Mouse (Mus musculus) lung, embryonic 16.5 days (tissue): ENCODE results near the gene Ccl6. TPM values are rescaled to one million over a fixed set of nuclear protein-coding genes. Genes with fewer than 3 reads are reported as not detected.

Experiments used
- ATAC-seq: fragments of 200-750 bp; cut with Nextera tagmentation; 2 replicates; pipeline ENCODE4 v1.8.0; 2017; ENCODE audit warnings: low read depth, mild to moderate bottlenecking, moderate library complexity
- H3K27ac ChIP-seq: fragments of 300-500 bp; sonication (generic); 2 replicates; pipeline ENCODE4 v1.5.1; 2014; ENCODE audit warnings: mild to moderate bottlenecking, control low read depth, low read length
- H3K27me3 ChIP-seq: fragments of 300-500 bp; sonication (generic); 2 replicates; pipeline ENCODE4 v1.6.1; 2014; ENCODE audit warnings: low read depth, low read length, mixed read lengths; ENCODE audit not compliant: control insufficient read depth, insufficient read depth
- H3K36me3 ChIP-seq: fragments of 300-500 bp; sonication (generic); 2 replicates; pipeline ENCODE4 v1.6.1; 2014; ENCODE audit warnings: low read length; ENCODE audit not compliant: control insufficient read depth, insufficient read depth
- H3K4me1 ChIP-seq: fragments of 300-500 bp; sonication (generic); replicated peaks from 2 replicates; pipeline ENCODE4 v1.6.1; 2014; ENCODE audit warnings: low read length, mixed read lengths; ENCODE audit not compliant: control insufficient read depth, insufficient read depth
- H3K4me2 ChIP-seq: fragments of 300-500 bp; sonication (generic); 2 replicates; pipeline ENCODE4 v1.6.1; 2014; ENCODE audit warnings: low read depth, low read length, control low read depth
- H3K4me3 ChIP-seq: fragments of 300-500 bp; sonication (generic); 2 replicates; pipeline ENCODE4 v1.5.1; 2014; ENCODE audit warnings: mild to moderate bottlenecking, low read length, control low read depth
- H3K9ac ChIP-seq: fragments of 300-500 bp; sonication (generic); 2 replicates; pipeline ENCODE4 v1.6.1; 2014; ENCODE audit warnings: low read length, control low read depth
- H3K9me3 ChIP-seq: fragments of 300-500 bp; sonication (generic); 2 replicates; pipeline ENCODE4 v1.6.1; 2016; ENCODE audit warnings: low read length; ENCODE audit not compliant: control insufficient read depth
- WGBS: fragments of 180-500 bp; shearing (Covaris S2); extraction: QIAGEN DNeasy Blood & Tissue Kit; methylation state at CpG from one replicate; pipeline ENCODE4 v1.1.7; 2014; 5-methylcytosine and 5-hydroxymethylcytosine counted together
- polyA plus RNA-seq: library from polyadenylated mRNA; unstranded; fragments of >200 nt; fragmentation: Nextera tagmentation; extraction: Ambion mirVana; gene quantifications from 2 replicates; pipeline ENCODE4 v1.2.1, GENCODE M21; 2015

Ccl6 gene
- polyA plus RNA-seq = 10.0 and 19.7 TPM in 2 replicates

DNA sequence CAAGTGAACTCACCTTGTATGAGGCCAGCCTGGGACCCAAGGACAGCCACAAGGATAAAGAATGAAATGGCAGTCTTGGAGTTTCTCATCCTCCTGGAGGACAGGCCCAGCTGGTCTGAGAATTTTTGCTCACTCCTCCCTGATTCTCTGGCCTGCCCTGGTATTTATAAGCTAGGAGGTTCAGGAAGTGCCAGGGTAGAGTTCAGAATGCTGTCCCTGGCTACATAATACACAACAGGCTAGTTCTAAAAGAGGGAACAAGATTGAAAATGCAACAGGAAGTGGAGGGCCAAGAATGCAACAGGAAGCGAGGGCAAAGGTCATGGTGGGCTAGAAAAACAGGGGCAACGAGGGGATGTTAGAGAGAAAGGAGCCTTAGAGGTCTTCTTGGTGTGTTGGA lies at the start of gene Ccl6:
Gene Ccl6, minus strand, starts transcription at position 235 of the 400 bp plus-strand sequence.
- H3K4me2 ChIP-seq = no peak within 1 kb of the TSS
- no peaks in the 10 kb centered on the region for H3K36me3 ChIP-seq
- 47% methylated on average over 2 of the region's 2 CpGs for WGBS
- H3K27me3 ChIP-seq = no peaks in the 10 kb centered on the region
- no peak within 1 kb of the TSS for H3K4me3 ChIP-seq
- ATAC-seq = no peak
- H3K9me3 ChIP-seq = no peaks in the 10 kb centered on the region
- H3K9ac ChIP-seq = no peak within 1 kb of the TSS
- no peak within 1 kb of the TSS for H3K27ac ChIP-seq
- no peaks in the 10 kb centered on the region for H3K4me1 ChIP-seq

DNA sequence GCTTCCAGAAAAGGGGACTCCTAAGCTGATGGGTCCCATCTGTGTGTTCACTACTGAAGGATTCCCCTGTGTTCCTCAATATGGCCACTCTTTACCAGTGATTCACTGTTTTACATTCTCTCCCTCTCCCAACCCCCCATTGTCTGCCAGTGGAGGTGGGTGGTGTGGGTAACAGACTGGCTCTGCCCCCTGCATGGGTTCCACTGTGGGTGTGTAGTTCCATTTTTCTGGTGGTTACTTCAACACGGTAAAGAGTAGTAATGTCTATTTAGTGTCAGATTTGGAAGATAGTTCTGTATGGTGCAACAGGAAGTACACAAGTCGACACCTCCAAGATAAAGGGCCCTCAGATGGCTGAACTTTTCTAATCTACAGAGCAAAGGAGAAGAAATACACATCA lies 48.3 kb upstream of the Ccl6 start:
- no peaks in the 10 kb centered on the region for H3K27me3 ChIP-seq
- no peak for ATAC-seq
- H3K36me3 ChIP-seq = no peaks in the 10 kb centered on the region
- no peak overlapping the region for H3K4me2 ChIP-seq
- H3K4me3 ChIP-seq = no peak overlapping the region
- no peaks in the 10 kb centered on the region for H3K4me1 ChIP-seq
- H3K27ac ChIP-seq = no peak overlapping the region
- no peaks in the 10 kb centered on the region for H3K9me3 ChIP-seq
- WGBS = 66% methylated on average over 2 of the region's 2 CpGs
- no peak overlapping the region for H3K9ac ChIP-seq

- H3K4me1 ChIP-seq = no peaks in the 10 kb centered on the region
- no peaks in the 10 kb centered on the region for H3K9me3 ChIP-seq
- no peak overlapping the region for H3K27ac ChIP-seq
- H3K36me3 ChIP-seq = no peaks in the 10 kb centered on the region
- H3K4me2 ChIP-seq = no peak overlapping the region
- no peak overlapping the region for H3K4me3 ChIP-seq
- no peak overlapping the region for H3K9ac ChIP-seq
- no peak for ATAC-seq
- 61% methylated on average over 5 of the region's 5 CpGs for WGBS
- no peaks in the 10 kb centered on the region for H3K27me3 ChIP-seq
Measured at GRCm38 (mm10) chr11:83640141-83640540, 47.3 kb upstream of the Ccl6 start.

DNA sequence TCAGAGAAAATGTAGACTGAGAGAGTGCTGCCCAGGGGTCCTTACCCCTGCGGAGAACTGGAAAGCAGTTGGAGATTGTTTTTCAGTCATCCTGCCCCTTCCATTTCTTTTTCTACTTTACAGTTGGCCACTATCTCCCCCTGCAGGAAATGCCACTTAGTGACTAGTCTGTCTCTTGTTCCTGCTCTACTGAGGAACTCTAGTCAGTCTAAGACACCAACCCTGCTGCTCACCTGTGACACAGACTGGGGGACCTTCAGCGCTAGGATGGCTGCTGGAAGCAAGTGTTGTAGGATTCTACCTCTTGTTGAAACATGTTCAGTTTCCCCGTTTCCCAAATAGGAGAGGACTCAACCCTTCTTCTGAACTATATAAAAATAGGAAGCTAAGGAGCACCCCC lies 46.6 kb upstream of the Ccl6 start:
- Histone ChIP-seq H3K27me3 (no peaks in the 10 kb centered on the region), H3K9ac (no peak overlapping the region), H3K27ac (no peak overlapping the region), H3K4me3 (no peak overlapping the region), H3K4me1 (no peaks in the 10 kb centered on the region), H3K36me3 (no peaks in the 10 kb centered on the region), H3K9me3 (no peaks in the 10 kb centered on the region), H3K4me2 (no peak overlapping the region)
- ATAC-seq = no peak
- 59% methylated on average over 3 of the region's 3 CpGs for WGBS

DNA sequence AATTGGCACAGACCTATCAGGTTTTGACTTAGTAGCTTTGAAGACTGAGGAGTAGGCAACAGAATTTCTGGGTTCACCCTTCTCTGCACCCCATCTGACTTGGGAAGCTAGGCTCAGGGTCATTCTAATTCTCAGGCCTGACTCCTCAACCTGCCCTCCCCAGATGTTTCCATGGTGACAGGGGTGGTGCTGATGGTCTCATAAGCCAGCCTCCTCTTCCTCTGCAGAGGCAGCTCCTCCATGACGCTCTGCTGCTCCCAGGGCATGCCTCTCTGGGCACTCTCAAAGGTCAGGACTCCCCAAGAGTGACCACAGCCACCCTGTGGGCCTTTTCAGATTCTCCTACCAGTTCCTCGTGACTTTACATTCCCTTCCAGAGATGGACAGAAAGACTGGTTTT lies 46.0 kb upstream of the Ccl6 start:
- no peaks in the 10 kb centered on the region for H3K9me3 ChIP-seq
- ATAC-seq = no peak
- H3K27me3 ChIP-seq = no peaks in the 10 kb centered on the region
- no peak overlapping the region for H3K4me3 ChIP-seq
- no peak overlapping the region for H3K9ac ChIP-seq
- no peak overlapping the region for H3K27ac ChIP-seq
- H3K4me1 ChIP-seq = no peaks in the 10 kb centered on the region
- no peak overlapping the region for H3K4me2 ChIP-seq
- 49% methylated on average over 2 of the region's 2 CpGs for WGBS
- H3K36me3 ChIP-seq = no peaks in the 10 kb centered on the region

DNA sequence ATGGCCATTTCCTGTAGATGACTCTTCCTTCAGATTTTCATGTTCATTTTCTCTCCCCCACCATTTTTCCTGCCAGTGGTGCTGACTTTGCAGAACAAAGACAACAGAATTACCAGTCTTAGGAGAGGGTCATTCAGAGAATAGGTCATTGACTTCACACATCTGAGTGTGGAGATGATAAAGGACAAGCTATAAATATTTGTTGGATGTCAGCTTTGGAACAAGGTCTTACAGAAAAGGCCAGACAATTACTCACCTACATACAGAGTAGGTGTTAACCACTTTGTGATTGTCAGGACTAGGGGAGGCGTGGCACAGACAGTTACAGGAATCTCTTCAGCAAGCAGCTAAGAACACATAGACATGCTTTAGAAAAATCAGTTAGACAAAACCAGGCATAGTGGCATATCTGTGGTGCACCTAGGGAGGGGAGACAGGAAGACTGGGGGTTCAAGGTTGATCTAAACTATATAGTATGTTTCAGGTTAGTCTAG lies 43.9 kb upstream of the Ccl6 start:
- Histone ChIP-seq H3K4me1 (no peaks in the 10 kb centered on the region), H3K27me3 (no peaks in the 10 kb centered on the region), H3K9me3 (no peaks in the 10 kb centered on the region), H3K36me3 (no peaks in the 10 kb centered on the region), H3K9ac (no peak overlapping the region), H3K27ac (no peak overlapping the region), H3K4me3 (no peak overlapping the region), H3K4me2 (no peak overlapping the region)
- WGBS = 70% methylated on average over 1 of the region's 1 CpGs
- ATAC-seq = no peak

DNA sequence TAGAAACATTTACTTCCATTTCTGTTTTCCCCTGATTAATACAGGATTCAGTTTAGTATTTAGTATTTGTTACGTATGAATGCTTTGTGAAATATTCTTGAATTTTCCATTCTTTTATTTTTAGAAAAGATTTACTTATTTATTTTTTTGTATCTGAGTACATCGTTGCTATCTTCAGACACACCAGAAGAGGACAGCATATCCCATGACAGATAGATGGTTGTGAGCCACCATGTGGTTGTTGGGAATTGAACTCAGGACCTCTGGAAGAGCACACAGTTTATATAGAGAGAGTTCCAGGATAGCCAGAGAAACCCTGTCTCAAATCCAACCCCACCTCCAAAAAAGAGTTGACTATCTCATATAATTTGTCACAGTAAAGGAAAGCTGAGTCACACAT lies 42.0 kb upstream of the Ccl6 start:
- Histone ChIP-seq H3K9ac (no peak overlapping the region), H3K27me3 (no peaks in the 10 kb centered on the region), H3K27ac (no peak overlapping the region), H3K4me3 (no peak overlapping the region), H3K4me1 (no peaks in the 10 kb centered on the region), H3K36me3 (no peaks in the 10 kb centered on the region), H3K9me3 (no peaks in the 10 kb centered on the region), H3K4me2 (no peak overlapping the region)
- 93% methylated on average over 2 of the region's 2 CpGs for WGBS
- ATAC-seq = no peak

DNA sequence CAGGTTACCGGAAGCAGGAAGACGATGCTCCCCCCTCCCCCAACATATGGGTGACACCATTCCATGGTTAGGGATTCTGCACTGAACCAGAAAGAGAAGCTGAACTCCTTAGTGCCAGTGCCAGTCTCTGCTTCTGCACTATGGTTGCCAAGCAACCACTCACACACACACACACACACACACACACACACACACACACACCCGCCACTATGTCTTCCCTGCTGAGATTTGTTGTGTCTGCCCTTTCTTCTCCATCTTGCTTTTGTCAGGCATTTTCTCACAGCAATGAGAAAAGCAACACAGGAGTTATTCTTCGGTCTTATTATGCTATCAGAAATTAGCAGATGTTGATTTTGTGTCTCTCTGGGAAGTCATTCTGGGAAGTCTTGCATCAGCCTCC lies 41.5 kb upstream of the Ccl6 start:
- Histone ChIP-seq H3K27me3 (no peaks in the 10 kb centered on the region), H3K36me3 (no peaks in the 10 kb centered on the region), H3K4me2 (no peak overlapping the region), H3K4me1 (no peaks in the 10 kb centered on the region), H3K9ac (no peak overlapping the region), H3K27ac (no peak overlapping the region), H3K9me3 (no peaks in the 10 kb centered on the region), H3K4me3 (no peak overlapping the region)
- ATAC-seq = no peak
- WGBS = 64% methylated on average over 4 of the region's 4 CpGs

GRCm38 (mm10) chr11:83632744-83633143 lies 39.9 kb upstream of the Ccl6 start:
- ATAC-seq = no peak
- Histone ChIP-seq H3K9ac (no peak overlapping the region), H3K4me3 (no peak overlapping the region), H3K9me3 (no peaks in the 10 kb centered on the region), H3K27ac (no peak overlapping the region), H3K27me3 (no peaks in the 10 kb centered on the region), H3K4me1 (no peaks in the 10 kb centered on the region), H3K36me3 (no peaks in the 10 kb centered on the region), H3K4me2 (no peak overlapping the region)
- WGBS = 53% methylated on average over 4 of the region's 4 CpGs

DNA sequence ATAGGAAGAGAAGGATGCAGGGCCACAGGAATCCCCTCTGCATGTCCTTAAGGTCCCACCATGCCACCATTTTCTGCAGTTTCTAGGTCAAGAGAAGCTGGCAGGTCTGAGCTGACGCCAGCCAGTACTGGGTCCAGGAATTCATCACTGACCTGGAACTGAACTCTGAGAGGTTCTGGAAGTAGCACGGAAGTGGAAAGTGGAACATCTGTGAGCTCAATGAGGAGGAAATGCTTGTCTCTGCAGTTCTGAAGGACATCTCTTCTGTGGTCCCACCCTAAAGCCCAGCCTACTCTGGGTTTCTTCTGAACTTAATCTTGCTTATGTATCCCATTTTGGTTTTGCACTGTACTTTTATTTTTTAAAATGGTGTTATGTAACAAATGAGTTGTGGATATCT lies 38.2 kb upstream of the Ccl6 start:
- 47% methylated on average over 2 of the region's 2 CpGs for WGBS
- H3K4me3 ChIP-seq = no peak overlapping the region
- H3K27ac ChIP-seq = no peak overlapping the region
- no peak for ATAC-seq
- H3K9ac ChIP-seq = no peak overlapping the region
- no peaks in the 10 kb centered on the region for H3K27me3 ChIP-seq
- H3K4me1 ChIP-seq = no peaks in the 10 kb centered on the region
- no peaks in the 10 kb centered on the region for H3K9me3 ChIP-seq
- H3K4me2 ChIP-seq = no peak overlapping the region
- no peaks in the 10 kb centered on the region for H3K36me3 ChIP-seq
